Mouse (Mus musculus) liver, embryonic 12.5 days (tissue): ENCODE results near the gene Ttc41. TPM values are rescaled to one million over a fixed set of nuclear protein-coding genes. Genes with fewer than 3 reads are reported as not detected.

Experiments used
- ATAC-seq: fragments of 200-750 bp; cut with Nextera tagmentation; 2 replicates; pipeline ENCODE4 v1.8.0; 2017; ENCODE audit warnings: moderate number of reproducible peaks, mild to moderate bottlenecking, moderate library complexity
- H3K27ac ChIP-seq: fragments of 300-500 bp; sonication (generic); 2 replicates; pipeline ENCODE4 v1.5.1; 2016; ENCODE audit warnings: mild to moderate bottlenecking
- H3K27me3 ChIP-seq: fragments of 300-500 bp; sonication (generic); replicated peaks from 2 replicates; pipeline ENCODE4 v1.6.1; 2016; ENCODE audit warnings: mild to moderate bottlenecking, moderate library complexity
- H3K36me3 ChIP-seq: fragments of 300-500 bp; sonication (generic); 2 replicates; pipeline ENCODE4 v1.6.1; 2016; ENCODE audit warnings: mild to moderate bottlenecking, moderate library complexity
- H3K4me1 ChIP-seq: fragments of 300-500 bp; sonication (generic); 2 replicates; pipeline ENCODE4 v1.6.1; 2016
- H3K4me2 ChIP-seq: fragments of 300-500 bp; sonication (generic); 2 replicates; pipeline ENCODE4 v1.6.1; 2016; ENCODE audit warnings: mild to moderate bottlenecking, moderate library complexity
- H3K4me3 ChIP-seq: fragments of 300-500 bp; sonication (generic); 2 replicates; pipeline ENCODE4 v1.5.1; 2016; ENCODE audit warnings: mild to moderate bottlenecking, moderate library complexity
- H3K9ac ChIP-seq: fragments of 300-500 bp; sonication (generic); 2 replicates; pipeline ENCODE4 v1.6.1; 2016; ENCODE audit warnings: mild to moderate bottlenecking, moderate library complexity
- H3K9me3 ChIP-seq: fragments of 300-500 bp; sonication (generic); replicated peaks from 2 replicates; pipeline ENCODE4 v1.6.1; 2016; ENCODE audit warnings: mild to moderate bottlenecking, moderate library complexity
- WGBS: fragments of 180-500 bp; shearing (Covaris S2); methylation state at CpG from one replicate; pipeline ENCODE4 v1.1.7; 2016; ENCODE audit not compliant: insufficient replicate concordance; 5-methylcytosine and 5-hydroxymethylcytosine counted together
- polyA plus RNA-seq: library from polyadenylated mRNA; unstranded; fragments of >200 nt; fragmentation: Nextera tagmentation; extraction: Ambion mirVana; gene quantifications from 2 replicates; pipeline ENCODE4 v1.2.1, GENCODE M21; 2016

Ttc41 gene
- polyA plus RNA-seq, 1 experiment from 2014 or later = 0.95 TPM

- WGBS = 76% methylated on average over 6 of the region's 6 CpGs
- Histone ChIP-seq H3K4me3 (no peak overlapping the region), H3K9ac (no peak overlapping the region), H3K9me3 (no peaks in the 10 kb centered on the region), H3K27ac (no peak overlapping the region), H3K27me3 (no peaks in the 10 kb centered on the region), H3K4me1 (no peaks in the 10 kb centered on the region), H3K36me3 (no peaks in the 10 kb centered on the region), H3K4me2 (no peak overlapping the region)
- no peak for ATAC-seq
Observed at GRCm38 (mm10) chr10:86758211-86758610, 52.6 kb downstream of the Ttc41 start.

- H3K4me2 ChIP-seq = no peak overlapping the region
- WGBS = 67% methylated on average over 1 of the region's 1 CpGs
- no peaks in the 10 kb centered on the region for H3K4me1 ChIP-seq
Observed at GRCm38 (mm10) chr10:86761236-86761635, 55.6 kb downstream of the Ttc41 start.

GRCm38 (mm10) chr10:86761722-86762383 is 56.2 kb downstream of the Ttc41 start:
- Histone ChIP-seq H3K4me1 (no peaks in the 10 kb centered on the region), H3K27me3 (0 out of 2 replicates have a peak, but pooled peaks cover 6% of the 10 kb centered on the region), H3K9ac (no peak overlapping the region), H3K36me3 (no peaks in the 10 kb centered on the region), H3K27ac (no peak overlapping the region), H3K4me3 (no peak overlapping the region), H3K4me2 (no peak overlapping the region), H3K9me3 (no peaks in the 10 kb centered on the region)
- no peak for ATAC-seq
- 33% methylated on average over 7 of the region's 7 CpGs for WGBS

More at GRCm38 (mm10) chr10:86761236-86761635, 55.6 kb downstream of the Ttc41 start:
- H3K27ac ChIP-seq = no peak overlapping the region
- no peak overlapping the region for H3K9ac ChIP-seq
- no peaks in the 10 kb centered on the region for H3K9me3 ChIP-seq
- H3K36me3 ChIP-seq = no peaks in the 10 kb centered on the region
- H3K4me3 ChIP-seq = no peak overlapping the region
- no peak for ATAC-seq
- H3K27me3 ChIP-seq = 0 out of 2 replicates have a peak, but pooled peaks cover 6% of the 10 kb centered on the region

- Histone ChIP-seq H3K4me3 (no peak overlapping the region), H3K27ac (no peak overlapping the region), H3K36me3 (no peaks in the 10 kb centered on the region), H3K4me2 (no peak overlapping the region), H3K9me3 (no peaks in the 10 kb centered on the region), H3K4me1 (no peaks in the 10 kb centered on the region), H3K9ac (no peak overlapping the region), H3K27me3 (0 out of 2 replicates have a peak, but pooled peaks cover 6% of the 10 kb centered on the region)
- no peak for ATAC-seq
- WGBS = 41% methylated on average over 3 of the region's 3 CpGs
Observed at GRCm38 (mm10) chr10:86762384-86762730, 56.7 kb downstream of the Ttc41 start.

GRCm38 (mm10) chr10:86763672-86764071 is 58.1 kb downstream of the Ttc41 start, which contains the start of gene Gm49358:
Gene Gm49358 (plus strand): TSS chr10:86763972.
- no peak within 1 kb of the TSS for H3K4me2 ChIP-seq
- 81% methylated on average over 5 of the region's 5 CpGs for WGBS
- no peaks in the 10 kb centered on the region for H3K9me3 ChIP-seq
- H3K36me3 ChIP-seq = no peaks in the 10 kb centered on the region
- no peaks in the 10 kb centered on the region for H3K4me1 ChIP-seq
- H3K27me3 ChIP-seq = 0 out of 2 replicates have a peak, but pooled peaks cover 6% of the 10 kb centered on the region
- no peak within 1 kb of the TSS for H3K4me3 ChIP-seq
- no peak for ATAC-seq
- H3K27ac ChIP-seq = no peak within 1 kb of the TSS
- H3K9ac ChIP-seq = no peak within 1 kb of the TSS

- ATAC-seq = no peak
- Histone ChIP-seq H3K4me1 (no peaks in the 10 kb centered on the region), H3K9ac (no peak overlapping the region), H3K27ac (no peak overlapping the region), H3K4me3 (no peak overlapping the region), H3K27me3 (0 out of 2 replicates have a peak, but pooled peaks cover 6% of the 10 kb centered on the region), H3K9me3 (no peaks in the 10 kb centered on the region), H3K4me2 (no peak overlapping the region), H3K36me3 (no peaks in the 10 kb centered on the region)
- 70% methylated on average over 4 of the region's 4 CpGs for WGBS
Observed at GRCm38 (mm10) chr10:86765344-86765966, 59.8 kb downstream of the Ttc41 start.

GRCm38 (mm10) chr10:86769216-86769615 is 63.6 kb downstream of the Ttc41 start:
- Histone ChIP-seq H3K27ac (no peak overlapping the region), H3K4me2 (no peak overlapping the region), H3K4me1 (no peaks in the 10 kb centered on the region), H3K36me3 (no peaks in the 10 kb centered on the region), H3K4me3 (no peak overlapping the region), H3K9me3 (no peaks in the 10 kb centered on the region), H3K27me3 (0 out of 2 replicates have a peak, but pooled peaks cover 6% of the 10 kb centered on the region), H3K9ac (no peak overlapping the region)
- 52% methylated on average over 5 of the region's 5 CpGs for WGBS
- ATAC-seq = no peak

GRCm38 (mm10) chr10:86769797-86770196 is 64.2 kb downstream of the Ttc41 start:
- no peak for ATAC-seq
- no peaks in the 10 kb centered on the region for H3K9me3 ChIP-seq
- H3K36me3 ChIP-seq = no peaks in the 10 kb centered on the region
- H3K27me3 ChIP-seq = 0 out of 2 replicates have a peak, but pooled peaks cover 6% of the 10 kb centered on the region
- no peak overlapping the region for H3K4me3 ChIP-seq
- 74% methylated on average over 4 of the region's 4 CpGs for WGBS
- H3K4me1 ChIP-seq = no peaks in the 10 kb centered on the region
- no peak overlapping the region for H3K4me2 ChIP-seq
- H3K9ac ChIP-seq = no peak overlapping the region
- H3K27ac ChIP-seq = no peak overlapping the region

- H3K4me1 ChIP-seq = no peaks in the 10 kb centered on the region
- no peak overlapping the region for H3K4me2 ChIP-seq
- no peaks in the 10 kb centered on the region for H3K9me3 ChIP-seq
- ATAC-seq = no peak
- H3K27me3 ChIP-seq = no peaks in the 10 kb centered on the region; the same call in 1 of the 2 replicates
- no peak overlapping the region for H3K9ac ChIP-seq
- WGBS = 75% methylated on average over 5 of the region's 5 CpGs
- H3K27ac ChIP-seq = no peak overlapping the region
- no peaks in the 10 kb centered on the region for H3K36me3 ChIP-seq
- H3K4me3 ChIP-seq = no peak overlapping the region
Observed at GRCm38 (mm10) chr10:86771701-86772100, 66.1 kb downstream of the Ttc41 start.

GRCm38 (mm10) chr10:86772231-86772631 is 66.6 kb downstream of the Ttc41 start:
- no peaks in the 10 kb centered on the region; the same call in 1 of the 2 replicates for H3K27me3 ChIP-seq
- no peak overlapping the region for H3K4me3 ChIP-seq
- H3K27ac ChIP-seq = no peak overlapping the region
- 47% methylated on average over 6 of the region's 6 CpGs for WGBS
- H3K4me2 ChIP-seq = no peak overlapping the region
- no peaks in the 10 kb centered on the region for H3K4me1 ChIP-seq
- H3K36me3 ChIP-seq = no peaks in the 10 kb centered on the region
- no peaks in the 10 kb centered on the region for H3K9me3 ChIP-seq
- no peak overlapping the region for H3K9ac ChIP-seq
- ATAC-seq = no peak

GRCm38 (mm10) chr10:86773360-86773759 is 67.7 kb downstream of the Ttc41 start:
- Histone ChIP-seq H3K36me3 (no peaks in the 10 kb centered on the region), H3K4me1 (peaks cover 10% of the 10 kb centered on the region), H3K27me3 (no peaks in the 10 kb centered on the region; the same call in 1 of the 2 replicates), H3K27ac (no peak overlapping the region), H3K4me2 (no peak overlapping the region), H3K9me3 (no peaks in the 10 kb centered on the region), H3K9ac (no peak overlapping the region), H3K4me3 (no peak overlapping the region)
- WGBS = 52% methylated on average over 4 of the region's 4 CpGs
- ATAC-seq = no peak

GRCm38 (mm10) chr10:86776281-86776680 is 70.7 kb downstream of the Ttc41 start:
- H3K36me3 ChIP-seq = no peaks in the 10 kb centered on the region
- H3K4me1 ChIP-seq = peaks cover 30% of the 10 kb centered on the region
- 77% methylated on average over 9 of the region's 9 CpGs for WGBS
- H3K27me3 ChIP-seq = no peaks in the 10 kb centered on the region; the same call in 1 of the 2 replicates
- no peak for ATAC-seq
- H3K9ac ChIP-seq = no peak overlapping the region
- H3K4me3 ChIP-seq = no peak overlapping the region
- no peaks in the 10 kb centered on the region for H3K9me3 ChIP-seq
- no peak overlapping the region for H3K4me2 ChIP-seq
- H3K27ac ChIP-seq = no peak overlapping the region
